Mouse (Mus musculus): ENCODE data around the gene Actl9.
A peak's percentile ranks its signal among the peaks of the same experiment; 100 is the strongest.

DNA sequence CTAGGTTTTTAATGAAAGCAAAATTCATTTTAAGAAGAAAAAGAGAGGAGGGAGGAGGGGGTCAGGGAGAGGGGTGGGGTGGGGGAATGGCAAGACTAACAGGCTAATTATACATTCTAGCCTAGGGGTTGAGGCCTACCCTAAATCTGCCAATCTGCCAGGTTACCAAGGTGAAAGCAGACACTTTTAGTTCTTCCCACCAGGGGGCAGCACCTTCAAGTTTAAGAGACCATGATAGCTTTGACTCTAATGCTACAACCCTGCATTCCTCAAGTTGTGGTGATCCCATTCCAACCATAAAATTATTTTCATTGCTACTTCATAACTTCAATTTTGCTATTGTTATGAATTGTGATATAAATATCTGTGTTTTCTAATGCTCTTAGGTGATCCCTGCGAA is 6.5 kb downstream of the Actl9 start:
- no peak for TF ChIP-seq POLR2A (IDR thresholded peaks at IDR 0.05; ENCODE audit: extremely low read depth, insufficient read depth, low read length)
- TF ChIP-seq CTCF (IDR thresholded peaks at IDR 0.05; ENCODE audit: extremely low read depth, insufficient read depth, low read length), result peak; percentile 60; the same call in 1 of the 2 replicates

Measured in cortical plate, adult 2 months (tissue).